Mouse (Mus musculus): ENCODE results near the gene 4931409K22Rik. TPM values are rescaled to one million over a fixed set of nuclear protein-coding genes. Genes with fewer than 3 reads are reported as not detected.

The 4931409K22Rik gene
- polyA plus RNA-seq, 1 experiment from 2014 or later = 0.05 TPM

DNA sequence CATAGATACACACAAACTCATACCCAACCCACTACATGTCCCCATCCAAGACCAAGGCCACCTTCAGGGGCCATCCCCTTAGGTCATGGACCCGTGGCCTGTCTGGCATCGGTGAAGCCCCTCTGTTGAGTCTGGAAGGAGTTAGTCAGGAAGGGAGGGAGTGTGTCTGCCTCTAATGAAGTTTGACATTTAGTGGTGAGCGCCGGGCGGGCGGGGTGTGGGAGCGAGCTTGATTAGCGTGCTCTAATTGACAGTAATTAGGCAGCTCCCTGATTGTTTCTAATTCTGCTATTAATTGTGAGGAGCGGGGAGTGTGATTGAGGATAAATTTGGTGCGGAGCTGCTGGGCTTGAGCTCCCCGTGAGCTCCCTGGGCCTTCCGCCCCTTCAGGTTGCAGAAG lies 59.1 kb downstream of the 4931409K22Rik start:
- no peak overlapping the region for H3K27ac ChIP-seq (replicated peaks)
- H3K4me3 ChIP-seq = no peak overlapping the region
- no peaks in the 10 kb centered on the region for H3K27me3 ChIP-seq (ENCODE audit: low read depth, poor library complexity, severe bottlenecking)
- peaks cover 8% of the 10 kb centered on the region for H3K4me1 ChIP-seq
- WGBS = 83% methylated on average over 12 of the region's 12 CpGs
- DNase-seq (ENCODE audit: low spot score) = no peak
- peaks cover 99% of the 10 kb centered on the region for H3K36me3 ChIP-seq
- H3K9me3 ChIP-seq (replicated peaks) = no peaks in the 10 kb centered on the region

DNA sequence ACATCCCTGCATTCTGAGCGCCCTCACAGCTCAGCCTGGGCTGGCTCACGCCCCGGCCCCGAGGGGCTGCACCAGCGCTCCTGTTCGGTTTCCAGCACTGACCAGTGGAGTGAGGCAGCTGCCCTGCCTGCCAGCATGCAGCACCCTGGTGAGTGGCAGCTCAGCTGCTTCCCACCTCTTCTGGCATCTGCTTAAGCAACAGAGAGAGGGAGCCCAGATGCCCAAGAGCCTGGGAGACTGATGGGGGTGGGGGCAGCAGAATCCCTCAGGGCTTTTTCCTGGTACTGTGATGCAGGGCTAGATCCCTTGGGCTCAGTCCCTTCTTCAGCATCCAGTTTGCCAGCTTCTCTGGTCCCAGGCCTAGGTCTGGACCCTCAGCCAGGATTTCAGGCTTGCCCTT lies 59.9 kb downstream of the 4931409K22Rik start:
- H3K36me3 ChIP-seq = peaks cover 100% of the 10 kb centered on the region
- no peak overlapping the region for H3K27ac ChIP-seq (replicated peaks)
- H3K4me1 ChIP-seq = peaks cover 8% of the 10 kb centered on the region
- no peak overlapping the region for H3K4me3 ChIP-seq
- WGBS = 52% methylated on average over 6 of the region's 6 CpGs
- H3K9me3 ChIP-seq (replicated peaks) = no peaks in the 10 kb centered on the region
- H3K27me3 ChIP-seq (ENCODE audit: low read depth, poor library complexity, severe bottlenecking) = no peaks in the 10 kb centered on the region
- no peak for DNase-seq (ENCODE audit: low spot score)

DNA sequence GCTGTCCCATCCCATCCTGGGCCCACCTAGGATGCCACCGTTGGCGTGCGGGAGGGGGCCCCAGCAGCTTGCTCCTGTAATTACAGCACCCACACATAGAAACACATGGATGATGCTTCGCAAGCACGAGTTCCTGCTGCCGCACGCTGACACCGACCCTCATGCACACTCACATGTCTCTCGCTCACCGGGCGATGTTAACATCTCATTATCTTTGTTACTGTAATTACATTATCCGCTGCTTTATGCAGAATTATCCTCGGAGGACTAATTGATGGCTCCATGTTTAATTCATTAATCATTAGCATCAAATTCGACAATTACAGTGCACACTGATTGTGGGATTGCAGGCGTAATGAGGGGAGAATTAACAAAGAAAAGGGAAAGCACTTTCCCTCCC lies 61.6 kb downstream of the 4931409K22Rik start:
- 92% methylated on average over 15 of the region's 15 CpGs for WGBS
- Histone ChIP-seq H3K27me3 (ENCODE audit: low read depth, poor library complexity, severe bottlenecking) (no peaks in the 10 kb centered on the region), H3K9me3 (replicated peaks) (no peaks in the 10 kb centered on the region), H3K4me1 (peaks cover 4% of the 10 kb centered on the region), H3K4me3 (no peak overlapping the region), H3K36me3 (peaks cover 100% of the 10 kb centered on the region), H3K27ac (replicated peaks) (no peak overlapping the region)
- DNase-seq (ENCODE audit: low spot score) = no peak

MicroRNA genes within 50 kb of the gene (microRNA counts, 519-probe panel; counts per million panel counts)
- not detected for microRNA mmu-miR-671-3p
- microRNA mmu-miR-671-5p = not detected

Small RNAs within 50 kb of the gene (microRNA-seq; reads per million reads assigned to microRNA genes)
- 621 reads per million, percentile 71 among the genes with 10 or more reads in this experiment for gene Mir671

Other genes with a start within 250 kb of the 4931409K22Rik start
- 27.1 and 35.3 TPM in 2 replicates for gene Kcnh2, start 205.2 kb downstream of the 4931409K22Rik start, polyA plus RNA-seq (2016; fragmentation: Nextera tagmentation; extraction: Ambion mirVana)
- 7.9 and 9.3 TPM in 2 replicates for gene Nos3, start 192.0 kb downstream of the 4931409K22Rik start, polyA plus RNA-seq (2016; fragmentation: Nextera tagmentation; extraction: Ambion mirVana)
- gene Atg9b, start 164.7 kb downstream of the 4931409K22Rik start, polyA plus RNA-seq (2016; fragmentation: Nextera tagmentation; extraction: Ambion mirVana) = 0.31 and 0.72 TPM in 2 replicates
- gene Abcb8, start 163.1 kb downstream of the 4931409K22Rik start, polyA plus RNA-seq (2016; fragmentation: Nextera tagmentation; extraction: Ambion mirVana) = 62.9 and 64.6 TPM in 2 replicates
- gene Asic3, start 143.4 kb downstream of the 4931409K22Rik start, polyA plus RNA-seq (2016; fragmentation: Nextera tagmentation; extraction: Ambion mirVana) = 0.19 and 0.31 TPM in 2 replicates
- 49.0 and 61.6 TPM in 2 replicates for gene Cdk5, start 133.3 kb downstream of the 4931409K22Rik start, polyA plus RNA-seq (2016; fragmentation: Nextera tagmentation; extraction: Ambion mirVana)
- gene Slc4a2, start 133.0 kb downstream of the 4931409K22Rik start, polyA plus RNA-seq (2016; fragmentation: Nextera tagmentation; extraction: Ambion mirVana) = 32.9 and 33.3 TPM in 2 replicates
- 107 and 113 TPM in 2 replicates for gene Fastk, start 111.5 kb downstream of the 4931409K22Rik start, polyA plus RNA-seq (2016; fragmentation: Nextera tagmentation; extraction: Ambion mirVana)
- gene Tmub1, start 109.0 kb downstream of the 4931409K22Rik start, polyA plus RNA-seq (2016; fragmentation: Nextera tagmentation; extraction: Ambion mirVana) = 30.9 and 32.9 TPM in 2 replicates
- gene Agap3, start 104.6 kb downstream of the 4931409K22Rik start, polyA plus RNA-seq (2016; fragmentation: Nextera tagmentation; extraction: Ambion mirVana) = 27.6 and 31.2 TPM in 2 replicates
- gene Gbx1, start 29.6 kb downstream of the 4931409K22Rik start, polyA plus RNA-seq (2016; fragmentation: Nextera tagmentation; extraction: Ambion mirVana) = not detected in 2 replicates
- 0.06 and 0.15 TPM in 2 replicates for gene Asb10, start 15.8 kb downstream of the 4931409K22Rik start, polyA plus RNA-seq (2016; fragmentation: Nextera tagmentation; extraction: Ambion mirVana)
- gene Abcf2, start 20.7 kb upstream of the 4931409K22Rik start, polyA plus RNA-seq (2016; fragmentation: Nextera tagmentation; extraction: Ambion mirVana) = 160 and 170 TPM in 2 replicates
- 14.8 and 19.7 TPM in 2 replicates for gene Chpf2, start 29.9 kb upstream of the 4931409K22Rik start, polyA plus RNA-seq (2016; fragmentation: Nextera tagmentation; extraction: Ambion mirVana)
- gene Smarcd3, start 67.6 kb upstream of the 4931409K22Rik start, polyA plus RNA-seq (2016; fragmentation: Nextera tagmentation; extraction: Ambion mirVana) = 32.4 and 44.8 TPM in 2 replicates
- gene Nub1, start 128.7 kb upstream of the 4931409K22Rik start, polyA plus RNA-seq (2016; fragmentation: Nextera tagmentation; extraction: Ambion mirVana) = 27.2 and 29.3 TPM in 2 replicates
- gene Wdr86, start 173.9 kb upstream of the 4931409K22Rik start, polyA plus RNA-seq (2016; fragmentation: Nextera tagmentation; extraction: Ambion mirVana) = 13.9 and 15.2 TPM in 2 replicates
- 1.1 TPM in 1 of 2 replicates, not detected in the other for gene Crygn, start 201.2 kb upstream of the 4931409K22Rik start, polyA plus RNA-seq (2016; fragmentation: Nextera tagmentation; extraction: Ambion mirVana)